Mouse (Mus musculus) G1E-ER4 (cell line): ENCODE results near the gene Pid1. TPM values are rescaled to one million over a fixed set of nuclear protein-coding genes. Genes with fewer than 3 reads are reported as not detected.

Source experiments
- GATA1 ChIP-seq: IDR thresholded peaks from one replicate; pipeline ENCODE4 v1.8.0; 2012; ENCODE audit warnings: low read length, inconsistent platforms
- polyA plus RNA-seq: library from polyadenylated mRNA; stranded (reverse); fragments of >175 nt; gene quantifications from 2 replicates; pipeline ENCODE4 v1.2.3, GENCODE M21; 2012

The Pid1 gene
- polyA plus RNA-seq: not detected in 2 replicates

GRCm38 (mm10) chr1:84363967-84364366, at the start of gene Pid1:
Pid1 (minus strand) TSS chr1:84364180.
- TF ChIP-seq GATA1: no peak

- TF ChIP-seq GATA1: no peak
Measured at GRCm38 (mm10) chr1:84409514-84409913, 45.5 kb upstream of the Pid1 start.

GRCm38 (mm10) chr1:84408873-84409272, 44.9 kb upstream of the Pid1 start:
- TF ChIP-seq GATA1: no peak

GRCm38 (mm10) chr1:84406891-84407290, 42.9 kb upstream of the Pid1 start:
- no peak for TF ChIP-seq GATA1

- TF ChIP-seq GATA1: no peak
Measured at GRCm38 (mm10) chr1:84405551-84406290, 41.7 kb upstream of the Pid1 start.

- no peak for TF ChIP-seq GATA1
Measured at GRCm38 (mm10) chr1:84404880-84405279, 40.9 kb upstream of the Pid1 start.

- TF ChIP-seq GATA1: no peak
Measured at GRCm38 (mm10) chr1:84402154-84402553, 38.2 kb upstream of the Pid1 start.

GRCm38 (mm10) chr1:84399671-84400070, 35.7 kb upstream of the Pid1 start:
- TF ChIP-seq GATA1: no peak

GRCm38 (mm10) chr1:84399118-84399517, 35.1 kb upstream of the Pid1 start:
- no peak for TF ChIP-seq GATA1

GRCm38 (mm10) chr1:84396787-84397186, 32.8 kb upstream of the Pid1 start:
- TF ChIP-seq GATA1: no peak

- TF ChIP-seq GATA1: no peak
Measured at GRCm38 (mm10) chr1:84395928-84396327, 31.9 kb upstream of the Pid1 start.

GRCm38 (mm10) chr1:84390961-84391360, 27.0 kb upstream of the Pid1 start:
- TF ChIP-seq GATA1: no peak

- no peak for TF ChIP-seq GATA1
Measured at GRCm38 (mm10) chr1:84387616-84388015, 23.6 kb upstream of the Pid1 start.

- no peak for TF ChIP-seq GATA1
Measured at GRCm38 (mm10) chr1:84386481-84387146, 22.6 kb upstream of the Pid1 start.

GRCm38 (mm10) chr1:84382709-84383108, 18.7 kb upstream of the Pid1 start:
- no peak for TF ChIP-seq GATA1

- TF ChIP-seq GATA1: no peak
Measured at GRCm38 (mm10) chr1:84382064-84382463, 18.1 kb upstream of the Pid1 start.

GRCm38 (mm10) chr1:84380895-84381294, 16.9 kb upstream of the Pid1 start:
- no peak for TF ChIP-seq GATA1

GRCm38 (mm10) chr1:84367733-84368132, 3.8 kb upstream of the Pid1 start:
- TF ChIP-seq GATA1: no peak
